Mouse (Mus musculus): ENCODE results near the gene Prmt2.

Gene Prmt2

DNA sequence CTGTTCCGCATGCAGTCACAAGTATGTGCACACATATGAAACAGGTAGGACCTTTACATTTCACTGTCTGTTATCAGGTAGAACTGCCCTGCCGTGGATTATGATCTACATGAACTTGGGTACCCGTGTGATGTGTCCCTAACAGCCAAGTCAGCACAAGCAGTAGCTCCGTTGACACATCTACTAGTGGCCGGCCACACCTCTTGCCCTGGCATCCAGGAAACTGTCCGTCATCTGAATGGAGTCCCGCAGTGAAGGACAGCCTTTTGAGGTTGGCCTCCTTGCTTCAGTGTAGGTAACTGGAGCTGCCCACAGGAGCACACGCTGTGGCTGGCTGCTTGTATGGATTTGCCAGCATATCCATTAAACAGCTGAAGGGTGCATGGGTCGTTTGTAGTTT lies 19.4 kb downstream of the Prmt2 start:
- no peak for DNase-seq (ENCODE audit: low read depth, low spot score)

DNA sequence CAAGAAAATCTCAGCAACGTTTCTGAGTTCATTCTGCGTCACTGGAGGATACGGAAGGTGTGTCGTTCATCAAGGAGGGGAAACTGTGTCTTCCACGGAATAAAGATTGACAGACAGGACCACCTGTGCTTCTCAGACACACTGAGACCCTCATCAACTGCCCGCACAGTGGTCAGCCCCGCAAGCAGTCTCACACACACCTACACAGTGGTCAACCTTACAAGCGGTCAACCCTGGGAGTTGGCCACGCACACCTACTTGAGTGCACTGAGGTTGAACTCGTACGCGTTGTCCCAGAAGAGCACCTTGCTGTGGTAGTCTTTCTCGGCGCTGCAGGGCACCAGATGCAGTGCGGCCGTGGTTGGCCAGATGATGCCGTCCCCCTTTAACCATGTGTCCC lies 20.6 kb downstream of the Prmt2 start:
- DNase-seq (ENCODE audit: low read depth, low spot score): no peak

DNA sequence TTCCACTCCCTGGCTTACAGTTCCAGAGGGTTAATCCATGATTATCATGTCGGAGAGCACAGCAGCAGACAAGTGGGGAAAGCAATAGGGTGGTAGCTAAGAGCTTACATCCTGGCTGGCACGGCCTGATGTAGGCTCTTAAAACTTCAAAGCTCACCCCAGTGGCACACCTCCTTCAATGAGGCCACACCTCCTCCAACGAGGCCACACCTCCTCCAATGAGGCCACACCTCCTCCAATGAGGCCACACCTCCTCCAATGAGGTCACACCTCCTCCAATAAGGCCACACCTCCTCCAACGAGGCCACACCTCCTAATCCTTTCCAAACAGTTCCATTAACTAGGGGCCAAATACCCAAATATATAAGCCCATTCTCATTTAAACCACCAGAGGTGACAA lies 23.5 kb downstream of the Prmt2 start:
- no peak for DNase-seq (ENCODE audit: low read depth, low spot score)

DNA sequence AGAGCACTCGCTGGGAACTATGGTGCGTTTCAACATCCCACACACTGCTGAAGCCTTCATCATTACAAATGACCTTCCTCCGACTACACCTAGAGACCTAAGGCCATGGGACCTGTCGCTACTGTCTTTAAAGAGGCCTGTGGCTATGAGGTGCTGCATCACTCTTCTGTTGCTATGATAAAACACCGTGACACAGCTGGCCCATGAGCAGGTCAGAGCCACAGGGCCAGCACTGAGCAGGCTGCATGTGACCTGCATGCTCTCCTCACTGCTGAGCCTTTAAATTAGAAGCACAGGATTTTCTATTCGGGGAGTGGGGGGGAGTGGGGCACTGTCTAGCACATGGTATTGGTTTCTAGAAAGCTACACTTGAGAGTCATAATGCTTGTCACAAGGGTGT lies 25.5 kb downstream of the Prmt2 start:
- no peak for DNase-seq (ENCODE audit: low read depth, low spot score)

DNA sequence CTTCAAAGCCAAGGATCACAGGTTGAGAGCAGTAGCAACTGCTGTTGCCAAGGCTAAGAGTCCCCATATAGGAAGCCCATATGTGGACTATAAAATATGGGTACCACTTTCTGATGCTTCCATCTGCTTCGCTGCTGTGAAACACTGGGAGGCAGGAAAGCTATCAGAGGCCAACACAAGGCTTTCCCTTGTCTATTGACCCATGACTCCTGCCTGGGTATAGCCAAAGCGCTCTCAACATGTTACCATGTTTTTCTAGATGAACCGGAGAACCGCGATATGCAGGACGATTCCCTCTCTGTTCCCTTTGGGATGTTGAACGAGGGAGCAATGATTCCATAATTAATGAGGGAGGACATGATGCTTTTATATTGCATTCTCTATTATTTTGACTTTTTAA lies 26.9 kb downstream of the Prmt2 start:
- DNase-seq (ENCODE audit: low read depth, low spot score): no peak

DNA sequence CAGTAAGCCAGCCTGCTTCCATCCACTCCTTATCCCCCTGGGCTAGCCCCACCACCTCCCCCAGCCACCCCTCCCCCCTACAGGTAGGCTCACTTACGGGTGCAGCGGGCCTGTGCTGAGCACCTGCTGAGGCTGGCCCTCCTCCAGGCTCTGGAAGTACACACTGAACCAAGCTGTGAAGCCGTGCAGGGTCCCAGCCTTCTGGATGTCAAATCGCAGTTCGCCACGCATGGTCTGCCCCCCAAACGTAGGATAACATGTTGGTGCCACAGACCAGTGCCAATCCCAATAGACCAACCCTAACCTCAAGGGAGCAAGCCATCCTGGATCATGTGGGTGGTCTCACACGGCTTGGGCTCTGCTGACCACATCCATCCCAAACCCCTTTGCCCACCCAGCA lies 28.4 kb downstream of the Prmt2 start:
- no peak for DNase-seq (ENCODE audit: low read depth, low spot score)

DNA sequence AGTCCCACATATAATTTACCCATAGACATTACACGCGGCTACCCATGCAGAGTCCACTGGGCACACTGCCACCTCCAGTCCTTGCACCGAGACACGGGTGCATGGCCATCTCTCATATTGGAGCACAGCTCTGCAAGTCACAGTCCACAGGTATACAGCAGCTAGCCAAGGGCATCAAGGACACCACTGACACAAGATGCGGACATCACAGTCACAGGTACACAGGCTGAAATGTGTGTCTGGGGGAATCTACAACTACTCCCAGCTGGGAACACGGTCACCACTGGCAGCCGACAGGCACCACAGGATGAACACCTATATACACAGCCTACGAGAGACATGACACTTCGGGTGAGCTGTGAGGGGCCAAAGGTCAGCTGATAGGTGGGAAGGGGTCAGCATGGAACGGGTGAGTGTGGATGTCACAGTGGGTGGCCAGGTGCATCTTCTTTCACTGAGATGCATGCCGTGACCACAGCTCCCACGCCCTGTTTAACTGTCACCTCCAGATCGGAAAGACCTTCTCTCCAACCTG lies 30.3 kb downstream of the Prmt2 start:
- DNase-seq (ENCODE audit: low read depth, low spot score): no peak

DNA sequence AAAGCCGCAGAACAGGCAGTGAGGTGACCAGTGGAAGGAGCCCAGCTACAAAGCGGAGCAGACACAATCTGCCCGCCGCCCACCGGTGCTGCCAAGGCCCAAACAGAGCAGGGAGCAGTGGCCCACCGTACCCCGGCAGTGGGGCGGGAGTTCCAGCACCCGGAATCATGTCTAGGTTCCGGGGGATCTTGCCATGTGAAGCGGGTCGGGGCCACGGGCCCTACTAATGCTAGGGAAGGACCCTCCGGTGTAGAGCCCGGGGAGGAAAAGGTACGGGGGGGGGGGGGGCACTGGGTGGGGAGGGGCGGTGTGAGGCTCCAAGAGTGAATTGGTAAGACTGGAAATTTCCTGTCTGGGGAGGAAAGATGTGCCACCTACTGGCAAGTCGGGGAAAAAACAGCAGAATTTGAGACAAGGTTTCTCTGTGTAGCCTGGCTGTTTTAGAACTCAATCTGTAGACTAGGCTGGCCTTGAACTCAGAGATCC lies 33.8 kb downstream of the Prmt2 start:
- DNase-seq (ENCODE audit: low read depth, low spot score): peak; percentile 66

DNA sequence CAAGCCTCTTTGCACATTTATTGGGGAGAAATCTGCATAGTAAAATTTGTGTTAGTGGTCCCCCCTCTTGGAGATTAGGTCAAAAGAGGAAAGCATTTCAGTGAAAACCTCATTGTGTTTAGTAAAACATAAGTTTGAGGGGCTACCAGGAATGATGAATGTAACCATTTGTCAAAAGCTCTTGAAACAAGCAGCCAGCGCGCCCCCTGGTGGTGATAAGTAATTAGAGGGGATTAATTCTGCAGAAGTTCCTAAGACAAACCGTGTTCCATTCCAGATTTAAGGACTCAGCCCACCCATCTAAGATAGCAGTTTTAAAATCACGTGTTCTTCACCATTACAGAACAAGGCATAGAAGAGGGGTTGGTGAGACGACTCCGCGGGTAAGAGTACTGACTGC lies 35.7 kb downstream of the Prmt2 start:
- peak; percentile 88 for DNase-seq (ENCODE audit: low read depth, low spot score)

DNA sequence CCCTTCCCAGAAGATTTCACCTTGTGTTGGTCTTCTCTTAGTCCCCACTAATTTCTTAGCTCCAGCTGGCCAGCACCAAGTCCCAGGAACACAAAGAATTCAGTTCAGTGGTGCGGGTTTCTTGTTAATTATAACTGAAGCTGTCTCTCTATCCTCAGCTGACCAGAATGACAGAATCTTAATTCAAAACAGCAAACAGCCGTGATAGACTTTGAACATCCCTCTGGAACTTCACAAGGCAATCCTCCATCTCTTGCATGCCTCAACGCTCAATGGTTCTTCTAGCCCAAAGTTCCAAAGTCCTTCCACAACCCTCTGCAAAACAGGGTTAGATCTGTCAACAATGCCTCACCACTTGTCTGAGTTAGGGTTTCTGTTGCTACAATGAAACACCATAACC lies 36.2 kb downstream of the Prmt2 start:
- DNase-seq (ENCODE audit: low read depth, low spot score): no peak

DNA sequence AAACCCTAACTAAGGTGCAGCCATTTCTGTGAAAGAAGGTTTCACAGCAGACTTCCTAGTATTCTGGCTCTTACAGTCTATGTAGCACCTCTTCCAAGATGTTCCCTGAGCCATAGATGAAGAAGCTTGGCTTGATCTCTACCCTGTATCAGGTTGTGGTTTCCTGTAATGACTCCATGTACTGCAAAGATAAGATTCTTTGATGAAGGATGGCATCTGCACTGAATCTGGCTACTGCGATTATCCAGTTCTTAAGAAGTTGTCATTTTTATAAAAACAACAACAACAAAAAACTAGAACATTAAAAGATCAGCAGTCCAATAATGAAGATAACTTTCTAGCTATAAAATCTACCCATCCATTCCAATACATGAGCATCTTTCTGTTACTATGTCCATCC lies 49.7 kb downstream of the Prmt2 start:
- no peak for DNase-seq (ENCODE audit: low read depth, low spot score)

DNA sequence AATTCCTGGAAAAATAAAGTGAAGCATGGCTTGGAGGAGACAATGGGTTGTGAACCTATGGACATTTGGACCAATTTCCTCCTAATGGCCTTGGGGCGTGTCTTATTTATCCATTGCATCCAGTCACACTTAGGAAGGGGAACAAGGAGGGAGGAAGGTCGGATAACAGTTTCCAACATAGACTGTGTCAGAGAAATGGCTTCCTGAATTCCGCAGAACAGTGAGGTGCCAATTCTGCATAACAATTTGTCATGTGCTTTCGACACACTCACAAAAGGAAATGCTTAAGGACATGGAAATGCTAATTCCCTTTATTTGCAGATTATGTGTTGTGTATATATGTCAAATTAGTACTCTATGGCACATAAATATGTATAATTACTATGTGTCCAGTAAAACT lies 52.4 kb downstream of the Prmt2 start:
- peak; percentile 63 for DNase-seq (ENCODE audit: low read depth, low spot score)

DNA sequence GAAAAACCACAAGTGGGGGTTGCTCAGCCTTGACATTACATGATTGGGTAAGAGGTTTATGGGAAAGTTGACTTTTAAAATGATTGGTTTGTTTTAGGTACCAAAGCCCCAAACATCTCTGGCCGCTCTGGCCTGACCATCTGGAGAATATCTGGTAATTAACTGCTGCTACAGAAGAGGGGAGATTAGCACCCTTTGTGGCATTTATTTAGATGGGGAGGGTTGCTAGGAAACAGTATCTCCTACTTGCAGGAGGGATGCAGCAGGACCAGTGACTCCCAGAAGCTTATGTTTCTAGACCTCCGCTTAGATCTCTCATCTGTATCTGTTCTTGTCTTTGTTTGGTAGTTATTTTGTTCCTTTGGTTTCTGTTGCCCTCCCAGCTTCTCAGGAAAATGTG lies 62.8 kb downstream of the Prmt2 start:
- DNase-seq (ENCODE audit: low read depth, low spot score): no peak

DNA sequence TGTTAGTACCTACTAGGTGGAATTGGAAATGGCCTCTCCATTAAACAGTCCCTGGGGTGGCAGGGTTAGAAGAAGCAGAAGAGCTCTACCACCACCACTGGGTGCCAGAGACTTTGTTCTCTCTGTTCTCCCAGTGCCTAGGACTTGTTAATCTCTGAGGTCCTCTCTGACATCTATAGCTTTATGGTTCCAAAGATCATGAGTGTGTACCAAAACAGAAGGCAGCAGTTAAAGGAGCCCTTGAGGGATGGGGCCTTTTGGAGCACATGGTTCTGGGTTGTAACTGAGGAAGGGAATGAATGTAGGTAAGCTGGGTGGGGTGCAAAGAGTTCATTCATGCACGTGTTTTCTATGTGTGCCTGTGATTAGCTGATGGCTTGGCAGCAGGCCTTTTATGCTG lies 79.7 kb downstream of the Prmt2 start:
- DNase-seq (ENCODE audit: low read depth, low spot score): no peak

DNA sequence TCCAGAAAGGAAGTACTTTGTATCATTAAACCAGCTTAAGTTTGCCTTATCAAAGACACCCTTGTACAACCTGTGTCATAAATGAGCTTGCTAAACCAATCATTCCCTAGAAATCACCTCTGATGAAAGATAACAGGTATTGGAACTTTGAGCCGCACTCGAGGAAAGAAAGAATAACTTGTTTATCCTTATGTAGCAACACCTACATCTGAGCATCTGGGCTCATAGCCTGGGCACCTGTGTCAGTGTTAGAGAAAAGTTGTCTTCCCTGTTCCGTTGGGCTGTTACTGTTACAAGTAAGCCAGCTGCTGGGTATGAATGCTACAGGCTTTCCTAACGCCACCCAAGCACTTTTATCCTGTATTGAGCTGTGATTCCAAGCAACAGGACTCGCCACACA lies 80.1 kb downstream of the Prmt2 start:
- DNase-seq (ENCODE audit: low read depth, low spot score): no peak

All from ES-CJ7 (cell line).